Mouse (Mus musculus) small intestine, adult 2 months (tissue): ENCODE measurements around the gene Ydjc. TPM values are rescaled to one million over a fixed set of nuclear protein-coding genes. Genes with fewer than 3 reads are reported as not detected.

Source experiments
- H3K27ac ChIP-seq: fragments of 200-500 bp; 2 replicates; pipeline ENCODE4 v1.5.1; 2012; ENCODE audit warnings: low read depth, low read length, control low read depth, inconsistent platforms; ENCODE audit not compliant: insufficient read depth
- H3K27me3 ChIP-seq: fragments of 200-500 bp; 2 replicates; pipeline ENCODE4 v1.6.1; 2012; ENCODE audit warnings: mild to moderate bottlenecking, moderate library complexity, low read length, inconsistent platforms; ENCODE audit not compliant: control insufficient read depth, insufficient read depth
- H3K36me3 ChIP-seq: fragments of 200-500 bp; 2 replicates; pipeline ENCODE4 v1.6.1; 2012; ENCODE audit warnings: mild to moderate bottlenecking, low read length, control low read depth, inconsistent platforms; ENCODE audit not compliant: control insufficient read depth, insufficient read depth
- H3K4me1 ChIP-seq: fragments of 200-500 bp; 2 replicates; pipeline ENCODE4 v1.6.1; 2012; ENCODE audit warnings: low read length, inconsistent platforms, mixed read lengths; ENCODE audit not compliant: control insufficient read depth, insufficient read depth, insufficient read length
- H3K4me3 ChIP-seq: fragments of 200-500 bp; 2 replicates; pipeline ENCODE4 v1.5.1; 2012; ENCODE audit warnings: low read depth, mild to moderate bottlenecking, control low read depth, inconsistent platforms, low read length, moderate library complexity
- CTCF ChIP-seq: fragments of 200-500 bp; IDR thresholded peaks from 2 replicates; pipeline ENCODE4 v1.5.1; 2012; ENCODE audit warnings: low read depth, mild to moderate bottlenecking, control low read depth, inconsistent platforms, low read length, moderate library complexity, mixed read lengths; ENCODE audit not compliant: insufficient replicate concordance, insufficient read length; ENCODE audit errors: extremely low read depth
- POLR2A ChIP-seq: fragments of 200-500 bp; IDR thresholded peaks from 2 replicates; pipeline ENCODE4 v1.6.1; 2012; ENCODE audit warnings: low read depth, mild to moderate bottlenecking, control low read depth, inconsistent platforms, low read length, moderate library complexity
- WGBS: fragments of 180-500 bp; shearing (Covaris S2); methylation state at CpG from one replicate; pipeline ENCODE4 v1.1.7; 2018; 5-methylcytosine and 5-hydroxymethylcytosine counted together
- polyA plus RNA-seq: library from polyadenylated mRNA; depleted of rRNA; stranded (reverse); fragments of >200 nt; gene quantifications from 2 replicates; pipeline ENCODE4 v1.2.3, GENCODE M21; 2012

The Ydjc gene
- polyA plus RNA-seq, 1 experiment, result 69.7 TPM

DNA sequence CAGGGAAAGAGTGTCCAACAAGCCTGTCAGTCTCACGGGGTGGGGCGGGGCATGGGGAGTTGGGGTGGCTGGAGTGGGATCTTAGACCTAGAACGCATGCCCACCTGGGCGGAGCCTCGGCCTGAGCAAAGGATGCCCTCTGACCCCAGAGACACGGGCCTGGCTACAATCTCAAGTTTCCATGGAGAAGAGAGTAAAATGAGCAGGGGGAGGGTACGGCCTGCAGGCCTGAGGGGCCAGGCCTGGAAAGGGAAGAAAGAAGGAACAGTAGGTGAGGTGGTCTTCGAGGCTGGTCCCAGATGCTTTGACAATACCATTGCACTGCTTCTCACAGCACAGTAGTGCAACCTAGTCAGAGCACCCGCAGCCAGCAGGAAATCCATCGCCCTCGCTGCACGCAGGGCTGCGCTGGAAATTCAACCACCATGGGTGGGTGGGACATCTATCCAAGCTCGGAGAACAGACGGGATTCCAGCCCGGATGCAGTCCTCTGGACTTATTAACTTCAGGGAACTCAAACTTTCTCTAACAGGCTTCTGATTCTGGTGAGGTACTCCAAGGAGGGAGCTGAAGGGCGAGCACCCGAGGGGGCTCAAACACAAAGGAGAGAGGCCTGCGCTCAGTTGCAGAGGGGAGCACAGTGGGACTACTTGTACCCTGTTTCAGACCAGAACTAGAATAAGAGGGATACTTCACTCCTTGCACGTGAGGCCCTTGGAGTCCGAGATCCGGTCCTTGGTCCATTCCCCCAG, 20.1 kb upstream of the Ydjc start:
- Histone ChIP-seq H3K4me1 (peaks cover 11% of the 10 kb centered on the region), H3K36me3 (no peaks in the 10 kb centered on the region), H3K4me3 (peak overlapping the region; percentile 63), H3K27ac (no peak overlapping the region), H3K27me3 (no peaks in the 10 kb centered on the region)
- TF ChIP-seq CTCF (no peak), POLR2A (no peak)
- 20% methylated on average over 22 of the region's 22 CpGs for WGBS

DNA sequence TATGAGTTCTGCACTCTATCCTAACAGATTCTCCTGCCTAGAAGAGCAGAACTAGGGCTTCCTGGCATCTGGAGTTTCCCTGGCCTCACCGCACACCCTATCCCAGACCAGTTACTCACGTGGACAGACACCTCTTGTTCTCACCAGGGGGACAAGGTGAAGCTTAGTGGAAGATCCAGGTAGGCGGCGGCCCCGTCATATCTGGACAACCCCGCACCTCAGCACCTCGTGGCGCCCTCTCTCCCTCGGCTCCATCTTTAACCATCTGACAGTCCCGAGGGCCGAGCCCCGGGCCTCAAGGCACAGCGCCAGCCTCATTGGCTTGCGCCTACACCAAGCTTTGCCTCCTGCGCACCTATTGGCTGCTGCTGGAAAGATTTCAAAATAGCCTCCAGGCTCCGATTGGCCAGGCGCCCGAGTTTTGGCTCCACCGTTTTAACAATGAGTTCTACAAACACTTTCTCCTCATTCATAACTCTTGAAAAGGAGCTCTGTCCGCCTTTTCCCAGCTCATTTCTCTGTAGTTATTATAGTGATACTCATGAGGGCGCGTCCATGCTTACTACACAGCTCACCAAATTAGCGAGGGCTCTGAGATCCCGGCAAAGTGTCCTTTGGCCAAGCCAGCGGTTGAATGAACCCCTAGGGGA, 19.4 kb upstream of the Ydjc start, which contains the start of gene 2610318N02Rik:
TSS of gene 2610318N02Rik (minus strand) at position 297 of the 650 bp plus-strand sequence.
- H3K27ac ChIP-seq, result no peak within 1 kb of the TSS
- TF ChIP-seq CTCF (no peak), POLR2A (no peak)
- H3K27me3 ChIP-seq, result no peaks in the 10 kb centered on the region
- H3K4me3 ChIP-seq, result peak within 1 kb of the TSS; percentile 63
- H3K4me1 ChIP-seq, result peaks cover 11% of the 10 kb centered on the region
- WGBS, result under 1% methylated on average over 25 of the region's 25 CpGs
- H3K36me3 ChIP-seq, result no peaks in the 10 kb centered on the region

- no peak overlapping the region for H3K27ac ChIP-seq
- TF ChIP-seq CTCF, result peak; percentile 68; the same call in 1 of the 2 replicates
- TF ChIP-seq POLR2A, result no peak
- H3K4me1 ChIP-seq, result peaks cover 14% of the 10 kb centered on the region
- no peak overlapping the region for H3K4me3 ChIP-seq
- no peaks in the 10 kb centered on the region for H3K27me3 ChIP-seq
- no peaks in the 10 kb centered on the region for H3K36me3 ChIP-seq
- WGBS, result 100% methylated on average over 1 of the region's 1 CpGs
These were observed 17.1 kb upstream of the Ydjc start for GRCm38 (mm10) chr16:17127292-17127691.

- Histone ChIP-seq H3K4me3 (peak overlapping the region; percentile 89), H3K27ac (peak overlapping the region; percentile 7; the same call in 1 of the 2 replicates), H3K4me1 (peaks cover 3% of the 10 kb centered on the region; the same call in 1 of the 2 replicates), H3K36me3 (no peaks in the 10 kb centered on the region), H3K27me3 (no peaks in the 10 kb centered on the region)
- WGBS, result 5% methylated on average over 43 of the region's 43 CpGs
- TF ChIP-seq CTCF, result peak; percentile 50; the same call in 1 of the 2 replicates
- TF ChIP-seq POLR2A, result no peak
These were observed 13.0 kb upstream of the Ydjc start for GRCm38 (mm10) chr16:17131191-17132088.

DNA sequence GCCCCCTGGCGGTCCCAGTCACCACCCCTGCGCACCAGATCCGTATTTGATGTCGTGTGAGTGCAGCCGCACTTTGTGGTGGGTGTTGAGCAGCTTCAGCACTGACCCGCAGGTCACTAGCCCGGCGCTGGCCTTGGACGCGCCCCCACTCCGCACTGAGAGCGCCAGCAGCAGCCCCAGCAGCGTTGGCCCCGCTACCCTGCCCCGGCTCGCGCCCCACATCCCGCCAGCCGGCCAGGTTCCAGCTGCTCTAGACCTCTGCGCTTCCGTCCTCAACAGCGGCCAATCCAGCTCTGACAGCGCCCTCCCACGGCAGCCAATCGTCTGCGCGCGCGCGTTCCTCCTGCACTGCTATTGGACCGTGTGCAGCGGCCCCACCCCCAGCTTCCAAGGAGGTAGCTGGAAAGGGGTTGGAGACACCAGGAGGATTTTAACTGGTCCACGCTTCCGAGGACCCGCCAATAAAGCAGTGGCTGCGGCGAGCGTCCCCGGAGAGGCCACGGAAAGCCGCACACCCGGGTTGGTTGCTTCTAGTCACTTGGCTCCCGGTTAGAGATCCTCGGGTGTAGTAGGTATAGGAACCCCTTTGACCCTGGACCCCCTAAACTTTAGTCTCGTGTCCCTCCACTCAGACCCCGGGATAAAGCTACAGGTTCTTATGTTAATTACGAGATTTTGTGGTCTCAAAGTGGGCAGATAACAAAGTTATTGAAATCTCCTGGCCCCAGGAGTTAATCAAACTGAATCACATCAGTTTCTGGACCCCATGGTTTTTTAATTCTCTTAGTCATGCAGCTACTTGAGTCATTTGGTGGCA, 12.1 kb upstream of the Ydjc start, which contains the start of gene Sdf2l1:
TSS of gene Sdf2l1 (minus strand) at position 295 of the 817 bp plus-strand sequence.
- under 1% methylated on average over 47 of the region's 47 CpGs for WGBS
- H3K4me1 ChIP-seq, result peaks cover 3% of the 10 kb centered on the region; the same call in 1 of the 2 replicates
- peak within 1 kb of the TSS; percentile 89 for H3K4me3 ChIP-seq
- H3K36me3 ChIP-seq, result no peaks in the 10 kb centered on the region
- peak; percentile 75 for TF ChIP-seq POLR2A
- no peak for TF ChIP-seq CTCF
- peak within 1 kb of the TSS; percentile 7; the same call in 1 of the 2 replicates for H3K27ac ChIP-seq
- no peaks in the 10 kb centered on the region for H3K27me3 ChIP-seq

- Histone ChIP-seq H3K27ac (no peak overlapping the region), H3K36me3 (no peaks in the 10 kb centered on the region), H3K4me3 (no peak overlapping the region), H3K4me1 (peaks cover 3% of the 10 kb centered on the region; the same call in 1 of the 2 replicates), H3K27me3 (no peaks in the 10 kb centered on the region)
- WGBS, result 33% methylated on average over 7 of the region's 7 CpGs
- TF ChIP-seq CTCF, result no peak
- TF ChIP-seq POLR2A, result no peak
These were observed 11.6 kb upstream of the Ydjc start for GRCm38 (mm10) chr16:17132906-17133200.
